Mouse (Mus musculus) liver, adult 2 months (tissue): ENCODE results near the gene Tenm3.

Experiments
- CTCF ChIP-seq: fragments of 200-500 bp; IDR thresholded peaks from 2 replicates; pipeline ENCODE4 v1.5.1; 2011; ENCODE audit warnings: low read depth, low read length, control low read depth
- POLR2A ChIP-seq: fragments of 200-500 bp; IDR thresholded peaks from 2 replicates; pipeline ENCODE4 v1.6.1; 2011; ENCODE audit warnings: low read length, control low read depth; ENCODE audit not compliant: insufficient read depth; ENCODE audit errors: extremely low read depth

GRCm38 (mm10) chr8:48228676-48229075 lies 615.1 kb downstream of the Tenm3 start:
- TF ChIP-seq POLR2A (no peak), CTCF (no peak)
